Mouse (Mus musculus) layer of hippocampus, adult 2 months (tissue): ENCODE results near the gene Ftl1. TPM values are rescaled to one million over a fixed set of nuclear protein-coding genes. Genes with fewer than 3 reads are reported as not detected.
"Not testable (repeated sequence)": the region's sequence is repeated elsewhere in the genome, so short reads cannot be mapped to it uniquely, and the experiment has no call there.

Experiments
- DNase-seq, 2 experiments: peaks; one replicate each; pipeline ENCODE4 v3.0.0; 2022; ENCODE audit warnings: low spot score in 2 of 2
- H3K27ac ChIP-seq: fragments of 200-600 bp; 2 replicates; pipeline ENCODE4 v1.8.1; 2022
- H3K4me3 ChIP-seq: fragments of 200-600 bp; 2 replicates; pipeline ENCODE4 v1.8.1; 2022; ENCODE audit warnings: mild to moderate bottlenecking
- CTCF ChIP-seq: fragments of 200-600 bp; conservative IDR thresholded peaks from 2 replicates; pipeline ENCODE4 v1.8.1; 2022; ENCODE audit warnings: antibody characterized with exemption, mild to moderate bottlenecking, moderate library complexity
- total RNA-seq, 2 experiments: library from RNA; stranded (reverse); gene quantifications; 2 replicates each; pipeline ENCODE4 v1.2.3; 2021

The Ftl1 gene
- total RNA-seq, 2 experiments from 2014 or later = 186 to 204 TPM

- DNase-seq = peak; percentile 96
- TF ChIP-seq CTCF = peak; percentile 23; the same call in 1 of the 2 replicates
- Histone ChIP-seq H3K27ac (peak within 1 kb of the TSS; percentile 96), H3K4me3 (peak within 1 kb of the TSS; percentile 75)
These were observed 6.8 kb upstream of the Ftl1 start, which contains the start of gene Bax for GRCm38 (mm10) chr7:45466283-45467089. Gene Bax, minus strand, starts transcription at chr7:45466898.

- Histone ChIP-seq H3K27ac (peak overlapping the region; percentile 96), H3K4me3 (peak overlapping the region; percentile 75)
- no peak for DNase-seq
- peak; percentile 48 for TF ChIP-seq CTCF
These were observed 5.9 kb upstream of the Ftl1 start for GRCm38 (mm10) chr7:45465549-45465948.

- H3K4me3 ChIP-seq = peak overlapping the region; percentile 75; the same call in 1 of the 2 replicates
- no peak for DNase-seq
- no peak for TF ChIP-seq CTCF
- H3K27ac ChIP-seq = peak overlapping the region; percentile 96; the same call in 1 of the 2 replicates
These were observed 5.4 kb upstream of the Ftl1 start for GRCm38 (mm10) chr7:45465112-45465511.

- no peak for TF ChIP-seq CTCF
- Histone ChIP-seq H3K27ac (no peak overlapping the region), H3K4me3 (no peak overlapping the region)
- no peak for DNase-seq
These were observed 4.5 kb upstream of the Ftl1 start for GRCm38 (mm10) chr7:45463987-45464778.

- H3K4me3 ChIP-seq, H3K27ac ChIP-seq, DNase-seq: not testable (repeated sequence)
- peak; percentile 72 for TF ChIP-seq CTCF
These were observed 3.2 kb upstream of the Ftl1 start for GRCm38 (mm10) chr7:45462868-45463267.

- DNase-seq = no peak
- H3K27ac ChIP-seq = no peak overlapping the region
- no peak overlapping the region for H3K4me3 ChIP-seq
- no peak for TF ChIP-seq CTCF
These were observed 2.6 kb upstream of the Ftl1 start for GRCm38 (mm10) chr7:45462325-45462724.

GRCm38 (mm10) chr7:45461781-45462180 lies 2.1 kb upstream of the Ftl1 start:
- Histone ChIP-seq H3K27ac (no peak overlapping the region), H3K4me3 (no peak overlapping the region)
- no peak for DNase-seq
- no peak for TF ChIP-seq CTCF

GRCm38 (mm10) chr7:45461326-45461725 lies 1.6 kb upstream of the Ftl1 start:
- peak overlapping the region; percentile 94 for H3K27ac ChIP-seq
- no peak for DNase-seq
- TF ChIP-seq CTCF = no peak
- no peak overlapping the region for H3K4me3 ChIP-seq

- DNase-seq = no peak
- no peak for TF ChIP-seq CTCF
- Histone ChIP-seq H3K4me3 (no peak overlapping the region), H3K27ac (peak overlapping the region; percentile 94)
These were observed 1.2 kb upstream of the Ftl1 start for GRCm38 (mm10) chr7:45460860-45461314.

- Histone ChIP-seq H3K27ac (peak overlapping the region; percentile 94), H3K4me3 (peak overlapping the region; percentile 96)
- no peak for DNase-seq
- no peak for TF ChIP-seq CTCF
These were observed 693 bp upstream of the Ftl1 start for GRCm38 (mm10) chr7:45460377-45460776.

GRCm38 (mm10) chr7:45458748-45459563 lies 728 bp downstream of the Ftl1 start:
- no peak for TF ChIP-seq CTCF
- peak; percentile 57 to 79 for DNase-seq
- Histone ChIP-seq H3K4me3 (peak overlapping the region; percentile 96), H3K27ac (peak overlapping the region; percentile 94)
